Mouse (Mus musculus): ENCODE results near the gene Nkapl.

Gene Nkapl

GRCm38 (mm10) chr13:21427631-21428030, 40.7 kb downstream of the Nkapl start:
- no peak for DNase-seq (ENCODE audit: low spot score)

GRCm38 (mm10) chr13:21423301-21423700, 45.0 kb downstream of the Nkapl start:
- no peak for DNase-seq (ENCODE audit: low spot score)

DNA sequence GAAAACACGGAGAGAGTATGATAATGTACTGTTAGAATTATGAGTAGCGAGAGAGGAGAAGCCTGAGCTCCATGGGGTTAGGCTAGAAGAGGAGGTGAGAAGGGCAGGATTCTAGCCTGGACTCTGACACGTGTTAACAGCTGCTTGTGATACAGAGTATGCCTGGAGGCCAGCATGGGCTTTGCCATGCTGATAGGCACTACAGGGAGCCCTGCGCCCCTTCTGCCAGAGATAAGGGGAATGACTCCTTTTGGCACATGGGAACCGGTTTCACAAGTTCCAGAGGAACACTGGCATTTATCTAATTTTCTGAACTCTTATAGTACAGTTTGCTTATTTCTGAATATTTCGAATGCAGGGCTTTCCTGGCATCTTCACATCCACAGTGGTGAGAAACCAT, 49.4 kb downstream of the Nkapl start:
- no peak for DNase-seq (ENCODE audit: low spot score)

- peak; percentile 15 for DNase-seq (ENCODE audit: low spot score)
Observed at GRCm38 (mm10) chr13:21417298-21418010, 50.9 kb downstream of the Nkapl start.
